Mouse (Mus musculus): Measurements from ENCODE around the gene Myo16. TPM values are rescaled to one million over a fixed set of nuclear protein-coding genes. Genes with fewer than 3 reads are reported as not detected.

The Myo16 gene
- polyA plus RNA-seq, 1 experiment from 2014 or later = 0.17 TPM

DNA sequence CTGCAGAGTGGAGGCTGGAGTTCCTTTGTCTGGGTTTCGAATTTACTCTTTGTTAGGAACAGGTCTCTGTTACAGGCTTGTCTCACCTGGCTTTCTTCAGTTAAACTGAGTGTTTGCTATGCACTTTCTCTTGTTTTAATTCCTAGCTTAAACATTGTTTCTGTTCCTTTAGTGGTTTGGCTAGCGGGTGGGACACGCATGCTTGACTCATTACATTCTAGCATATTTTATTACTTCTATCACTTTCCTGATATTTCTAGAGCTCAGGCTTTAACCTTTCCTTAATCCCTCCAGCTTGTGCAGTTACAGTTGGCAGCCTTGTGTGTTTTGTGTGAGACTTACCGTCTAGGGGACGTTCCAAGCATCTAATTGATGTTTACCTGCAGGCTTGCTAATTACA, 476.2 kb downstream of the Myo16 start:
- no peak overlapping the region for H3K27ac ChIP-seq (replicated peaks; ENCODE audit: low read depth, low read length)
- H3K4me2 ChIP-seq (ENCODE audit: low read depth, severe bottlenecking) = no peak overlapping the region
- 52% methylated on average over 5 of the region's 5 CpGs for WGBS

DNA sequence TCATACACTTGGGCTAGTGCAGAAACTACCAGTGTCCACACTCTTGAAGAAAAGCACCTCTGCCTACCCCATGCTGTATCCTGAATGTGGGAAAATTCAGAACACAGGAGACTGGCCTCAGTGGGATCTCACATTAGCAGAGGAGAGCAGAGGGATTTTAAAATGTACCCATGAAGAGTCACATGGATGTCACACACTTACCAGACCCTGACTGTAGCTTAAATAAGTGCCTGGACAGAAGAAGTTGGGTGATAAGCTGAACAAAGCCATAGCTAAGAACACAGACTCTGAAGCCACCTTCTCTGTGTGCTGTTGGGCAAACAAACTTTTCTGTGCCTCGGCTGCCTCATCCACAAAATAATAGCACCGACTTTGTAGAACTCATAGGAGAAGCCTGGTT, 477.3 kb downstream of the Myo16 start:
- ATAC-seq (ENCODE audit: insufficient number of reproducible peaks, low FRiP score, low TSS enrichment, low read depth) (no peak), DNase-seq (ENCODE audit: low spot score) (no peak)
- Histone ChIP-seq H3K27me3 (ENCODE audit: control insufficient read depth, insufficient read depth, low read length) (no peaks in the 10 kb centered on the region), H3K4me2 (ENCODE audit: low read depth, severe bottlenecking) (no peak overlapping the region), H3K4me1 (ENCODE audit: control insufficient read depth, insufficient read depth, low read length) (peaks cover 12% of the 10 kb centered on the region), H3K4me3 (ENCODE audit: low read depth, low read length) (no peak overlapping the region), H3K36me3 (ENCODE audit: control insufficient read depth, insufficient read depth, low read length) (no peaks in the 10 kb centered on the region), H3K9ac (ENCODE audit: low read length) (no peak overlapping the region), H3K27ac (replicated peaks; ENCODE audit: low read depth, low read length) (no peak overlapping the region), H3K9me3 (ENCODE audit: control insufficient read depth, low read length) (no peaks in the 10 kb centered on the region)
- WGBS = 94% methylated on average over 2 of the region's 2 CpGs

More for the DNA sequence above, 476.2 kb downstream of the Myo16 start:
- ATAC-seq (ENCODE audit: insufficient number of reproducible peaks, low FRiP score, low TSS enrichment, low read depth) = no peak
- H3K27me3 ChIP-seq (ENCODE audit: control insufficient read depth, insufficient read depth, low read length) = no peaks in the 10 kb centered on the region
- no peak overlapping the region for H3K4me3 ChIP-seq (ENCODE audit: low read depth, low read length)
- H3K9ac ChIP-seq (ENCODE audit: low read length) = no peak overlapping the region
- H3K4me1 ChIP-seq (ENCODE audit: control insufficient read depth, insufficient read depth, low read length) = peaks cover 12% of the 10 kb centered on the region
- H3K36me3 ChIP-seq (ENCODE audit: control insufficient read depth, insufficient read depth, low read length) = no peaks in the 10 kb centered on the region
- DNase-seq (ENCODE audit: low spot score) = no peak
- no peaks in the 10 kb centered on the region for H3K9me3 ChIP-seq (ENCODE audit: control insufficient read depth, low read length)

DNA sequence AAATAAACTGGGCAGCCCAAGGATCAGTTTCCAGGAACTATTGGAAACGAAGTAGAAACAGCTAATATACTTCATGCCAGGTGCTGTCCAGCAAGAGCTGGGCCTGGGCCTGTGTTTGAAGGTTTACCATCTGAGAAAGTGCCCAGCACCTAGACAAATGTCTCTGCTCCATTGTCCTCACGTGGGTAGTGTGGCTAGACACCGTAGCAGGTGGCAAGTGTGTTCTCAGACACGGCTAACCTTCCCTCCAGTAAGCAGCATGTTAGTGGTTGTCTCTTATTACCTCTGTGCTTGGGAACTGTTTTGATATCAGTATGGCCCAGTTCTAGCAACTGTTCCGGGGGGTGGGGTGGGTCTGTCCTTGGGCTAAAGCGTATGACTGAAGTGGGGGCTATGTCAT, 478.9 kb downstream of the Myo16 start:
- Histone ChIP-seq H3K27me3 (ENCODE audit: control insufficient read depth, insufficient read depth, low read length) (no peaks in the 10 kb centered on the region), H3K9me3 (ENCODE audit: control insufficient read depth, low read length) (no peaks in the 10 kb centered on the region), H3K4me1 (ENCODE audit: control insufficient read depth, insufficient read depth, low read length) (peaks cover 12% of the 10 kb centered on the region), H3K36me3 (ENCODE audit: control insufficient read depth, insufficient read depth, low read length) (no peaks in the 10 kb centered on the region), H3K27ac (replicated peaks; ENCODE audit: low read depth, low read length) (no peak overlapping the region), H3K9ac (ENCODE audit: low read length) (no peak overlapping the region), H3K4me3 (ENCODE audit: low read depth, low read length) (no peak overlapping the region), H3K4me2 (ENCODE audit: low read depth, severe bottlenecking) (no peak overlapping the region)
- DNase-seq (ENCODE audit: low spot score) = no peak
- WGBS = 85% methylated on average over 6 of the region's 6 CpGs
- ATAC-seq (ENCODE audit: insufficient number of reproducible peaks, low FRiP score, low TSS enrichment, low read depth) = no peak

DNA sequence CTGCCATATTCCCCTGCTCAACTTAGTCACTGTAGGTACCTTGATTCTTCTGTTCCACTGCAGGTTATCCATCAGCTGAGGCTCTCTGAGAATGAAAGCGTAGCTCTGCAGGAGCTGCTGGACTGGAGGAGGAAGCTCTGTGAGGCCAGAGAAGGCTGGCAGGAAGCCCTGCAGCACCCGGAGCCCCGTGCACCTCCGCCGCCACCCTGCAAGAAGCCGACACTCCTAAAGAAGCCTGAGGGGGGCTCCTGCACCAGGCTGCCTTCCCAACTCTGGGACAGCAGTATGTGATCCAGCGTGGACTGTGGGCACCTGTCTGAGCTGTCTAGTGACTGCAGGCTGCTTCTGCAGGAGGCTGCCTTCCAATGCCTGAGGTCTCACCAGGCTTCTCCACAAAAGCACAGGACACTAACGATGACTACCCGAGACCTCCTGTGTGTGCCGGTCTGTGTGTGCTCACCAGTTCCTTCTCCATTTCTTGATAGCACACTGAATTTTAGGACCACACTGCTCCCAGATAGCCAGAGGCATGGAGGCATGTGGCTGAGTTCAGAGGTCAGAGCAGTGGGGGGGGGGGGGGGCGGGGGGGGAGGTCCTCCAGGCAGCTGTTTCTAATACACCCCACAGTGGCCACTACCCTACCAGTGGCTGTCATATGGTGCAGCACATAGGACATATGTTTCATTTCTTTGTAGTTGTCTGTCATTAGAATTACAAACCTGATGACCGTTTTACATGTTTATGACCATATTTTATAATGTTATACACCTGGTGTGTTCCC, 479.8 kb downstream of the Myo16 start:
- DNase-seq (ENCODE audit: low spot score) (peak; percentile 32), ATAC-seq (ENCODE audit: insufficient number of reproducible peaks, low FRiP score, low TSS enrichment, low read depth) (peak; percentile 14; the same call in 1 of the 2 replicates)
- Histone ChIP-seq H3K36me3 (ENCODE audit: control insufficient read depth, insufficient read depth, low read length) (no peaks in the 10 kb centered on the region), H3K4me2 (ENCODE audit: low read depth, severe bottlenecking) (no peak overlapping the region), H3K4me1 (ENCODE audit: control insufficient read depth, insufficient read depth, low read length) (peaks cover 12% of the 10 kb centered on the region), H3K27me3 (ENCODE audit: control insufficient read depth, insufficient read depth, low read length) (no peaks in the 10 kb centered on the region), H3K9me3 (ENCODE audit: control insufficient read depth, low read length) (no peaks in the 10 kb centered on the region), H3K9ac (ENCODE audit: low read length) (no peak overlapping the region), H3K4me3 (ENCODE audit: low read depth, low read length) (no peak overlapping the region), H3K27ac (replicated peaks; ENCODE audit: low read depth, low read length) (no peak overlapping the region)
- 30% methylated on average over 12 of the region's 12 CpGs for WGBS

DNA sequence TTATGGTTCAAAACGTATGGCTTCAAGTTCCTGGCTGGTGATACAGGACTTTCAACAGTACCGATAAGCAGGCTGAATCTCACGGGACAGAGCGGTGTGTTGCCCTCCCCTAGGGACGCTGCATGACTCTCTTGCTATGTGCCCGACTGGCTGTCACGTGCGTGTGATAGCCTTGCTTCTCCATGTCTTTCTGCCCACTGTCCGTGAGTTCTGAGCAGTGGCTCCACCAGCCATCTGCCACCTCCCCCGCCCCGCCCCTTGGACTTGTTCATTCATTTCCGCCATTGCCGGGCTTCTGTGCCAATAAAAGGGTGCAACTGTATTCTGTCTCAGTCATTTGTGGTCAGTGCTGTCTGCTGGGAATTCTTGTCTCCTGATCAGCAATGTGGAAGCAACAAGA, 480.7 kb downstream of the Myo16 start:
- DNase-seq (ENCODE audit: low spot score) (no peak), ATAC-seq (ENCODE audit: insufficient number of reproducible peaks, low FRiP score, low TSS enrichment, low read depth) (no peak)
- 73% methylated on average over 13 of the region's 13 CpGs for WGBS
- Histone ChIP-seq H3K4me2 (ENCODE audit: low read depth, severe bottlenecking) (no peak overlapping the region), H3K4me3 (ENCODE audit: low read depth, low read length) (no peak overlapping the region), H3K9me3 (ENCODE audit: control insufficient read depth, low read length) (no peaks in the 10 kb centered on the region), H3K36me3 (ENCODE audit: control insufficient read depth, insufficient read depth, low read length) (no peaks in the 10 kb centered on the region), H3K4me1 (ENCODE audit: control insufficient read depth, insufficient read depth, low read length) (peaks cover 12% of the 10 kb centered on the region), H3K27ac (replicated peaks; ENCODE audit: low read depth, low read length) (no peak overlapping the region), H3K27me3 (ENCODE audit: control insufficient read depth, insufficient read depth, low read length) (no peaks in the 10 kb centered on the region), H3K9ac (ENCODE audit: low read length) (no peak overlapping the region)

DNA sequence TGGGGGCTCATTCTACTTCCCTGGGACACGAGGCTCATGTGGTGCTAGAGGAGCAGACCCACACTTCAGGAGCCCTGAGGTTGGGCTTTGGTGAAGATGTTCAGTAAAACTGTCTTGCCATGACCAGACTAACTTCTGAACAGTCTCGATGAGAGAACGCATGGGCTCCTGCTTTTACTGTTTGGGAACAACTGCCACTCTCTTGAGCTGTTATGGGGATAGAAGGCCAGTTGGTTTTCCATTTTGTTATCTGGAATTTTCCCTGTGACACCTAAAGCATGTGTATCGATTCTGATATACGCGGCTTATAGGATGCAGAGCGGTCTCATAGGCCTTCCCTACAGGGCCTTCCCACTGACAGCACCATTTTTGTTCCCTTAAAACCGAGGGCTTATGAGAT, 485.2 kb downstream of the Myo16 start:
- no peak overlapping the region for H3K27ac ChIP-seq (replicated peaks; ENCODE audit: low read depth, low read length)
- H3K4me3 ChIP-seq (ENCODE audit: low read depth, low read length) = no peak overlapping the region
- no peaks in the 10 kb centered on the region for H3K27me3 ChIP-seq (ENCODE audit: control insufficient read depth, insufficient read depth, low read length)
- no peaks in the 10 kb centered on the region for H3K36me3 ChIP-seq (ENCODE audit: control insufficient read depth, insufficient read depth, low read length)
- H3K4me1 ChIP-seq (ENCODE audit: control insufficient read depth, insufficient read depth, low read length) = peaks cover 7% of the 10 kb centered on the region; the same call in 1 of the 2 replicates
- H3K4me2 ChIP-seq (ENCODE audit: low read depth, severe bottlenecking) = no peak overlapping the region
- DNase-seq (ENCODE audit: low spot score) (no peak), ATAC-seq (ENCODE audit: insufficient number of reproducible peaks, low FRiP score, low TSS enrichment, low read depth) (no peak)
- no peaks in the 10 kb centered on the region for H3K9me3 ChIP-seq (ENCODE audit: control insufficient read depth, low read length)
- no peak overlapping the region for H3K9ac ChIP-seq (ENCODE audit: low read length)
- WGBS = 91% methylated on average over 8 of the region's 8 CpGs

DNA sequence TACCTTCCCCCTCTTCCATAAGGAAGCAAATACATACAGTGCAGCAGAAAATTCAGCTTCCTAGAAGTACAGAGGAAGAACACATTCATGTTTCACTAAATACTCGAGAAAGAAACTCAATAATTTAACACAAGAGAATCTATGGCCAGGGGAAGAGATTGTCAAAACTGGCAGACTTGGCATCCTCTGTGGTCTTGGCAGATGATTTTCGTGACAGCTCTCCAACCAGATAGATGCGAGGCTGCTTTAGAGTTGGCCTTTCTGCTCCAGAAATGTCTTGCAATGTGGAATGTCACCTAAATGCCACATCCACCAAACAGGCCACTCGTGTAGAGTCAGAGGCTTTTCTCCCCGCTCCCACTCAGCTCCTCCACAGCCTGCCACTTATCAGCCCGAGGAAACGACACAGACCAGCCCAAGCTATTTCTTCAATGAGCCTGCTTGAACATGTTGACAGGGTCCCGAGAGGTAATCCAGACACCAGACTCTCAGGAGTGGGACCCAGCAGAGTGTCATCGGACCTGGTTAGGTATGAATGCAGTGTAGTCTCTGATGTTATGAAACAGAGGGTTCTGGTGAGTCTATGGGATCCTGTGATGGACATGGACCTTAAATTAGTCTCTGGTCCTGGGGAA, 486.6 kb downstream of the Myo16 start:
- H3K36me3 ChIP-seq (ENCODE audit: control insufficient read depth, insufficient read depth, low read length) = no peaks in the 10 kb centered on the region
- no peaks in the 10 kb centered on the region for H3K27me3 ChIP-seq (ENCODE audit: control insufficient read depth, insufficient read depth, low read length)
- no peaks in the 10 kb centered on the region for H3K4me1 ChIP-seq (ENCODE audit: control insufficient read depth, insufficient read depth, low read length)
- no peak overlapping the region for H3K4me3 ChIP-seq (ENCODE audit: low read depth, low read length)
- H3K4me2 ChIP-seq (ENCODE audit: low read depth, severe bottlenecking) = no peak overlapping the region
- ATAC-seq (ENCODE audit: insufficient number of reproducible peaks, low FRiP score, low TSS enrichment, low read depth) (no peak), DNase-seq (ENCODE audit: low spot score) (no peak)
- H3K27ac ChIP-seq (replicated peaks; ENCODE audit: low read depth, low read length) = no peak overlapping the region
- no peaks in the 10 kb centered on the region for H3K9me3 ChIP-seq (ENCODE audit: control insufficient read depth, low read length)
- 76% methylated on average over 9 of the region's 9 CpGs for WGBS
- H3K9ac ChIP-seq (ENCODE audit: low read length) = no peak overlapping the region

DNA sequence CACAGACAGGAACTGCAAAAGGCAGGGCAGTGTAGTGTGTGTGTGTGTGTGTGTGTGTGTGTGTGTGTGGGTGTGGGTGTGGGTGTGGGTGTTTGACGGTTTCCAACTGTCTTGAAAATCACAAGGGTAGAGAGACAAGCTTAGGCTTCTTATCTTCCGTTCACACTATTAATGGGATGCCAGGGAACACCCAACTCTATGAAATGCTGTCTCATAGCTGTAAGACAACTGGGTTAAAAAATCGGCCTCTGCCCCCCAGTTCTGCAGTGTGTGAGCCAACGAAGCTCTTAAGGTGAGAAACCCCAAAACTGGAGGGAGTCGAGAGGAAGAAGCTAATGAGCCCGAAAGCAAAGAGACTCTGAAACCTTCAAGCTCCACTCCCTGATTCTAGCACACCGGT, 487.1 kb downstream of the Myo16 start:
- Histone ChIP-seq H3K27ac (replicated peaks; ENCODE audit: low read depth, low read length) (no peak overlapping the region), H3K9me3 (ENCODE audit: control insufficient read depth, low read length) (no peaks in the 10 kb centered on the region), H3K27me3 (ENCODE audit: control insufficient read depth, insufficient read depth, low read length) (no peaks in the 10 kb centered on the region), H3K36me3 (ENCODE audit: control insufficient read depth, insufficient read depth, low read length) (no peaks in the 10 kb centered on the region), H3K9ac (ENCODE audit: low read length) (no peak overlapping the region), H3K4me2 (ENCODE audit: low read depth, severe bottlenecking) (no peak overlapping the region), H3K4me3 (ENCODE audit: low read depth, low read length) (no peak overlapping the region), H3K4me1 (ENCODE audit: control insufficient read depth, insufficient read depth, low read length) (no peaks in the 10 kb centered on the region)
- ATAC-seq (ENCODE audit: insufficient number of reproducible peaks, low FRiP score, low TSS enrichment, low read depth) (no peak), DNase-seq (ENCODE audit: low spot score) (no peak)
- WGBS = 75% methylated on average over 7 of the region's 7 CpGs

Data from limb, embryonic 11.5 days (tissue).